Mouse (Mus musculus): ENCODE data around the gene Zswim1.
"Not testable (repeated sequence)": the region's sequence is repeated elsewhere in the genome, so short reads cannot be mapped to it uniquely, and the experiment has no call there.

The Zswim1 gene

DNA sequence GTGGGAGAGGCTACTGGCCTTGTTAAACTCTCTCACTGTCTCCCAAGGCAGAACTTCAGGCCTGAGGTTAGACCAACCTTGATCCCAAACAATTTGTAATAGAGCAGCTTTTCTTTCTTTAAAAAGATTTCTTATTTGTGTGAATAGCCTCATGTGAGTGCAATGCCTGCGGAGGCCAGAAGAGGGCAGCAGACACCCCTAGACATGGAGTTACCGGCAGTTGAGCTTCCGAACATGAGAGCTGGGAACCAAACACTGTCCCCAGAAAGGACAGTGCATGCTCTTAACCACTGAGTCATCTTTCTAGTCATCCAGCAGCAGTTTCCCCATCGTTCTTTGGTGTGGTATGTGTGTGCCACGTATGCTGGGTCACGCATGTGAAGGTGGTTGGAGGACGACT is 45.1 kb downstream of the Zswim1 start:
- DNase-seq, result peak; percentile 59

DNA sequence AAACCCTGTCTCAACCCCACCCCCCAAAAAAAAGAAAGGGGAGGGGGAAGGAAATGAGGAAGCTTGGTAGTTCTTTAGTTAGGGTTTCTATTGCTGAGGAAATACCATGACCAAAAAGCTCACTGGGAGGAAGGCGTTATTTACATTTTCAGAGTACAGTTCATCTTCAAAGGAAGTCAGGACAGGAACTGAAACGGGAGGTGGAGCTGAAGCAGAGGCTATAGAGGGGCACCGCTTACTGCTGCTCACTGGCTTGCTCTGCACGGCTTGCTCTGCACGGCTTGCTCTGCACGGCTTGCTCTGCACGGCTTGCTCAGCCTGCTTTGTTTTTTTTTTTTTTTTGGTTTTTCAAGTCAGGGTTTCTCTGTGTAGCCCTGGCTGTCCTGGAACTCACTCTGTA is 46.0 kb downstream of the Zswim1 start:
- DNase-seq, result no peak

DNA sequence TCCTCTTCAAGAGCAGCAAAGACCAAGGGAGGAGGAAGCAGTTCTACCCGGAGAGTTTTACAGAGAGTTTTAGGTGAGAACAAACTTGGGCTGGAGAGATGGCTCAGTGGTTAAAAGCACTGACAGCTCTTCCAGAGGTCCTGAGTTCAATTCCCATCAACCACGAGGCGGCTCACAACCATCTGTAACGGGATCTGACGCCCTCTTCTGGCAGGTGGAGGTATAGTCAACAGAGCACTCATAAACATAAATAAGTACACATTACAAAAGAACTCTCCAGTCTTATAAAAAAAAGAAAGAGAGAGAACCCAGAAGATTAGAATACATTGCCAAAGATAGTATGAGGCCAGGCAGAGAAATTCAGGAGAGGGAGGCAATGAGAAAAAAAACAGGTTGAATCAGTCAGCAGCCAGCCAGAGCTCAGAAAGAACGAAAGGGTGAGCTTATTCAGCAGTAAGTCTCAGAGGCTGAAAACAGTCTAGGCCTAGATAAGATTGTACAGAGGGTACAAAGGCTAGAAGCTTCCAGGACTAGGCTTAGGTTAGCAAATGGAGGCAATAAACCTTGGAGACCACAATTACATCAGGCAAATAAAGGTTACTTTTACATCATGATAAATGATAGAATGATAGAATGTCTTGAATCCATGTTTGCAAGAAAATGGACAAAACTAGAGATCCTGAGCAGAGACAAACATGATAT is 49.3 kb downstream of the Zswim1 start:
- no peak for DNase-seq

DNA sequence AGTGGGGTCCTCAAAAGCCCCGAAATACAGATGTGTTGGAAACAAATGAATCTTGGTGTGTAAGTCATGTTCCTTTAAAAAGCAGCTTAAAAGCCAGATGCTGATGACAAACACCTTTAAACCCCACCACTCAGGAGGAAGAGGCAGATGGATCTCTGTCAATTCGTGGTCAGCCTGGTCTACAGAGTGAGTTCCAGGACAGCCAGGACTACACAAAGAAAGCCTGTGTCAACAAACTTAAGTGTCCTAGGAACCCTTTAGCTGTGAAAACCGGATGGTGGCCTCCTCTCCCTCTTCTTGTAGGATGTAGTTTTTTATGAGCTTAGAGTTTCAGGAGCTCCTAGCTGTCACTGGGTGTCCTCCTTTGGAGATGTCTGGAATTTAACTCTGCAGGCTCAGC is 51.1 kb downstream of the Zswim1 start:
- no peak for DNase-seq

DNA sequence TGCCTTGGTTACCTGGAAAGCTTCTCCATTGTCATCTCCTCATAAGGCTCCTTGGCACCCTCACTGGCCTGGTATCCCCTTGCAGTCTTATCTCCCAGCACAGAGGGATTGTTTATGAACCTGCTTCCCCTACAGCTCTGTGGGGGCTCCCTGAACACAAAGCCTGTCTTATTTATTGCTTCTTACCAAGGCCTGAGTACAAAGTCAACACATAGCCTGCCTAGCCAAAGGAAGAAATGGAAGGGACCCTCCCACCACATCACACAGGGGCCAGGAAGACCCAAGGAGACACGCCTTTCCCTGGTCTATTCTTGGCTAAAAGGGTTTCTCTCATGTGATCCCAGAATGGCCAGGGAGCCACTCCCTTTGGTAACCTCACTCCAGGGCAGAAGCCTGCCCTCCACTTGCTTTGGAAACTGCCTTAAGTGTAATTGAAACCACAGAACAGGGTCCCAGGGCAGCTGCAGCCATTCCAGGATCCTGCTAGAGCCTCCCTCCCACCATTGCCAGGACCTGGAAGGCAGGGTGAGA is 51.8 kb downstream of the Zswim1 start:
- peak; percentile 58 for DNase-seq

DNA sequence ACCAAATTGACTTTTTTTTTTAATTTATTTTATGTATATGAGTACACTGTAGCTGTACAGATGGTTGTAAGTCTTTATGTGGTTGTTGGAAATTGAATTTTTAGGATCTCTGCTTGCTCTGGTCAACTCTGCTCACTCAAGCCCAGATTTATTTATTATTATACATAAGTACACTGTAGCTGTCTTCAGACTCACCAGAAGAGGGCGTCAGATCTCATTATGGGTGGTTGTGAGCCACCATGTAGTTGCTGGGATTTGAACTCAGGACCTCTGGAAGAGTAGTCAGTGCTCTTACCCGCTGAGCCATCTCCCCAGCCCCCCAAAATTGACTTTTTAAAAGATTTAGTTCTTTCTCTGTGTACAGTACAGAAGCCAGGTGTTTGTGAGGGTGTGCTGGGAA is 53.2 kb downstream of the Zswim1 start:
- DNase-seq, result not testable (repeated sequence)

All from lung, postnatal 14 days (tissue).